Comparison of ENCODE assay signal across 24 mouse cellular contexts in the genomic region with DNA sequence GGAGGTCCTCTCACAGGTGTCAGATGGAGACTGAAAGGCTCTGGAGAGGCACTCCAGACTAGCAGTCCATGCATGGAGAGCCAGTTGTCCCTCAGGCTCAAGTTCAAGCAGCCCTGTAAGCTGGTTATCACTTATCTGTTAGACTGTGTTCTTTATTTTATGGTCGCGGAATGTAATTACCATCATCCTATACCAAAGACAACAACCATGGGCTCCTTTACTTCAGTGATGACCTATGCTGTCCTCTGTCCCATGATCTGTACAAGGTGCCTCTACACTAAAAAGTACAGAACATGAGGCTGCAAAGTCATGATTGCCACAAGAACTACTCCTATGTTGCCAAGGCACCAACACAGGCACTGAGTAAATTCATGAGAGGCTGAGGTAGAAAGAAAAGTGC.
DNase-seq lines count a peak whose midpoint lies in the region; ATAC-seq lines count a peak whose summit lies in the region.
"Had no signal": no experiment of that assay in that cellular context is flagged by ENCODE, and none has a peak within 500 bp of the region (broad histone marks: within the 10 kb centered on the region; RNA-seq: fewer than 3 reads in every experiment).

No protein-coding gene starts in this region.

- peaks cover 38% of the 10 kb centered on the region for H3K4me1 ChIP-seq in heart, embryonic 13.5 days
- peaks cover 3% of the 10 kb centered on the region; the same call in 1 of the 2 replicates for H3K4me1 ChIP-seq in intestine, embryonic 16.5 days (ENCODE audit: control insufficient read depth, insufficient read depth, low read length)
- 0 out of 2 replicates have a peak, but pooled peaks cover 2% of the 10 kb centered on the region for H3K4me1 ChIP-seq in intestine, embryonic 15.5 days (replicated peaks)
- H3K4me1 ChIP-seq: embryonic facial prominence, embryonic 12.5 days had no signal

- no peak overlapping the region for H3K4me2 ChIP-seq in heart, embryonic 13.5 days
- no peak overlapping the region for H3K4me2 ChIP-seq in intestine, embryonic 16.5 days (ENCODE audit: low read depth, low read length)
- no peak overlapping the region for H3K4me2 ChIP-seq in intestine, embryonic 15.5 days (replicated peaks)
- H3K4me2 ChIP-seq: embryonic facial prominence, embryonic 12.5 days; forebrain, embryonic 13.5 days; forebrain, embryonic 15.5 days had no signal

- 0 out of 2 replicates have a peak, but pooled peaks cover 3% of the 10 kb centered on the region for H3K36me3 ChIP-seq in heart, embryonic 13.5 days
- H3K36me3 ChIP-seq in intestine, embryonic 16.5 days (ENCODE audit: control insufficient read depth, insufficient read depth, low read length) = no peaks in the 10 kb centered on the region
- H3K36me3 ChIP-seq in intestine, embryonic 15.5 days = no peaks in the 10 kb centered on the region
- H3K36me3 ChIP-seq: embryonic facial prominence, embryonic 10.5 days; embryonic facial prominence, embryonic 12.5 days; forebrain, embryonic 15.5 days; G1E had no signal

- peak; percentile 74 for DNase-seq in heart, adult 11 months
- no peak for DNase-seq in heart, adult 18-20 months
- DNase-seq in heart, postnatal 4 days = no peak
- DNase-seq: adrenal gland, adult 8-10 months; adrenal gland, postnatal 14 days; adrenal gland, postnatal 36 days; B cell, adult 2 months; cerebellum, adult 11-12 months; cerebellum, adult 2 months; cerebellum, adult 9-10 months; cerebellum, postnatal 10 days; cerebellum, postnatal 25 days had no signal

- no peak overlapping the region for H3K9ac ChIP-seq in heart, embryonic 13.5 days
- H3K9ac ChIP-seq in intestine, embryonic 16.5 days (ENCODE audit: low read depth, low read length) = no peak overlapping the region
- H3K9ac ChIP-seq in intestine, embryonic 15.5 days = no peak overlapping the region
- H3K9ac ChIP-seq: embryonic facial prominence, embryonic 12.5 days; forebrain, embryonic 13.5 days; forebrain, embryonic 15.5 days had no signal

- no peak overlapping the region for H3K4me3 ChIP-seq in heart, embryonic 13.5 days
- H3K4me3 ChIP-seq in intestine, embryonic 16.5 days (ENCODE audit: low read length) = no peak overlapping the region
- H3K4me3 ChIP-seq in intestine, embryonic 15.5 days (replicated peaks) = no peak overlapping the region
- H3K4me3 ChIP-seq: embryonic facial prominence, embryonic 10.5 days; embryonic facial prominence, embryonic 12.5 days; forebrain, embryonic 13.5 days; forebrain, embryonic 15.5 days had no signal

- H3K9me3 ChIP-seq in heart, embryonic 13.5 days = peaks cover 4% of the 10 kb centered on the region; the same call in 1 of the 2 replicates
- 0 out of 2 replicates have a peak, but pooled peaks cover 3% of the 10 kb centered on the region for H3K9me3 ChIP-seq in intestine, embryonic 16.5 days (ENCODE audit: control insufficient read depth, low read length)
- no peaks in the 10 kb centered on the region for H3K9me3 ChIP-seq in intestine, embryonic 15.5 days
- H3K9me3 ChIP-seq: embryonic facial prominence, embryonic 12.5 days; forebrain, embryonic 15.5 days; G1E had no signal

- H3K27ac ChIP-seq in heart, embryonic 13.5 days (replicated peaks) = peak overlapping the region; percentile 58
- no peak overlapping the region for H3K27ac ChIP-seq in intestine, embryonic 16.5 days (ENCODE audit: low read length)
- no peak overlapping the region for H3K27ac ChIP-seq in intestine, embryonic 15.5 days
- H3K27ac ChIP-seq: embryonic facial prominence, embryonic 10.5 days; embryonic facial prominence, embryonic 12.5 days; forebrain, embryonic 13.5 days; forebrain, embryonic 15.5 days had no signal

- WGBS in heart, embryonic 13.5 days = 71% methylated on average over 2 of the region's 2 CpGs
- 71% methylated on average over 2 of the region's 2 CpGs for WGBS in intestine, embryonic 16.5 days
- WGBS in intestine, embryonic 15.5 days = 72% methylated on average over 2 of the region's 2 CpGs

- H3K27me3 ChIP-seq in heart, embryonic 13.5 days (replicated peaks) = no peaks in the 10 kb centered on the region
- no peaks in the 10 kb centered on the region for H3K27me3 ChIP-seq in intestine, embryonic 16.5 days (replicated peaks; ENCODE audit: control insufficient read depth, insufficient read depth, low read length)
- H3K27me3 ChIP-seq in intestine, embryonic 15.5 days (replicated peaks) = no peaks in the 10 kb centered on the region
- H3K27me3 ChIP-seq: CH12.LX; embryonic facial prominence, embryonic 12.5 days; forebrain, embryonic 13.5 days; forebrain, embryonic 15.5 days; Patski had no signal

- ATAC-seq in heart, embryonic 13.5 days (ENCODE audit: extremely low read depth, insufficient number of reproducible peaks, low FRiP score, low TSS enrichment) = no peak
- ATAC-seq in intestine, embryonic 16.5 days = 0 out of 2 replicates have a peak, but pooled peaks have one; percentile 11
- ATAC-seq in intestine, embryonic 15.5 days = no peak
- ATAC-seq: activated CD4-positive, CD25-positive, alpha-beta regulatory T cell, adult 4 months; CD4-positive, CD25-positive, alpha-beta regulatory T cell, adult 4 months; forebrain, embryonic 13.5 days; forebrain, embryonic 15.5 days; Patski had no signal
